Mouse (Mus musculus) olfactory bulb, adult 2 months (tissue): Measurements from ENCODE around the gene Catsperg2.
"Not testable (repeated sequence)": the region's sequence is repeated elsewhere in the genome, so short reads cannot be mapped to it uniquely, and the experiment has no call there.

ENCODE experiments used
- CTCF ChIP-seq: fragments of 200-500 bp; IDR thresholded peaks from 2 replicates; pipeline ENCODE4 v1.5.1; 2012; ENCODE audit warnings: low read depth, mild to moderate bottlenecking, low read length, moderate library complexity; ENCODE audit not compliant: insufficient read depth
- POLR2A ChIP-seq: fragments of 200-500 bp; IDR thresholded peaks from 2 replicates; pipeline ENCODE4 v1.6.1; 2012; ENCODE audit warnings: mild to moderate bottlenecking, low read depth, low read length, moderate library complexity; ENCODE audit not compliant: insufficient read depth

DNA sequence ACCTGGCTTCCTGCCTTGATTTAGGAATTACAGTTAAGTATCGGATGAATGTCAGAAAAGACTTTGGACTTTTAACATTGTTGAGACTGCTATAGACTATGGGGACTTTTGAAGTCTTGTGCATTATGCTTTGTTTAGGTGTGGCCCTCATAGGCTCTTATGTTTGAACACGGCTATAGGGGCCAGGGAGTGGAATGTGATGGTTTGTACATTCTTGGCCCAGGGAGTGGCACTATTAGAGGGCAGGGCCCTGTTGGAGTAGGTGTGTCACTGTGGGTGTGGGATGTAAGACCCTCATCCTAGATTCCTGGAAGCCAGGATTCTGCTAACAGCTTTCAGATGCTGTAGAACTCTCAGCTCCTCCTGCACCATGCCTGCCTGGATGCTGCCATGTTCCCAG lies 17.9 kb downstream of the Catsperg2 start:
- TF ChIP-seq CTCF, POLR2A: not testable (repeated sequence)
